Mouse (Mus musculus) Patski (cell line): ENCODE results near the gene Tmem262. TPM values are rescaled to one million over a fixed set of nuclear protein-coding genes. Genes with fewer than 3 reads are reported as not detected.

ENCODE experiments used
- ATAC-seq: fragments of 100-300 bp; one replicate; pipeline ENCODE4 v1.8.0; 2021
- CTCF ChIA-PET: fragments of 350-600 bp; sonication (Branson Sonifier 250); formaldehyde crosslinking; loops from one replicate; lab custom pipeline; 2022; ENCODE audit warnings: inconsistent platforms; lab: Charles Lee
- POLR2A ChIA-PET: fragments of 350-600 bp; sonication (Branson Sonifier 250); formaldehyde crosslinking; loops from one replicate; lab custom pipeline; 2022; ENCODE audit warnings: antibody characterized with exemption, inconsistent platforms; lab: Charles Lee
- DNase-seq: peaks from one replicate; pipeline ENCODE4 v3.0.0-alpha.2; 2011; ENCODE audit warnings: low read depth, low spot score
- H3K27me3 ChIP-seq: fragments of 371-371 bp; one replicate; pipeline ENCODE4 v1.5.1; 2021
- CTCF ChIP-seq: fragments of 100-300 bp; IDR thresholded peaks from one replicate; pipeline ENCODE4 v1.5.1; 2021
- in situ Hi-C: fragments of 300-500 bp; cut with MboI; formaldehyde crosslinking; loops from 3 replicates; pipeline ENCODE4 v1.11.1; 2018; ENCODE audit warnings: low pct_unique_long_range_greater_than_20kb, mixed read lengths
- polyA plus RNA-seq: library from polyadenylated mRNA; unstranded; gene quantifications from one replicate; pipeline ENCODE4 v1.2.3, GENCODE M21; 2021

Tmem262 gene
- polyA plus RNA-seq, 1 experiment from 2014 or later: 0.15 TPM

DNA sequence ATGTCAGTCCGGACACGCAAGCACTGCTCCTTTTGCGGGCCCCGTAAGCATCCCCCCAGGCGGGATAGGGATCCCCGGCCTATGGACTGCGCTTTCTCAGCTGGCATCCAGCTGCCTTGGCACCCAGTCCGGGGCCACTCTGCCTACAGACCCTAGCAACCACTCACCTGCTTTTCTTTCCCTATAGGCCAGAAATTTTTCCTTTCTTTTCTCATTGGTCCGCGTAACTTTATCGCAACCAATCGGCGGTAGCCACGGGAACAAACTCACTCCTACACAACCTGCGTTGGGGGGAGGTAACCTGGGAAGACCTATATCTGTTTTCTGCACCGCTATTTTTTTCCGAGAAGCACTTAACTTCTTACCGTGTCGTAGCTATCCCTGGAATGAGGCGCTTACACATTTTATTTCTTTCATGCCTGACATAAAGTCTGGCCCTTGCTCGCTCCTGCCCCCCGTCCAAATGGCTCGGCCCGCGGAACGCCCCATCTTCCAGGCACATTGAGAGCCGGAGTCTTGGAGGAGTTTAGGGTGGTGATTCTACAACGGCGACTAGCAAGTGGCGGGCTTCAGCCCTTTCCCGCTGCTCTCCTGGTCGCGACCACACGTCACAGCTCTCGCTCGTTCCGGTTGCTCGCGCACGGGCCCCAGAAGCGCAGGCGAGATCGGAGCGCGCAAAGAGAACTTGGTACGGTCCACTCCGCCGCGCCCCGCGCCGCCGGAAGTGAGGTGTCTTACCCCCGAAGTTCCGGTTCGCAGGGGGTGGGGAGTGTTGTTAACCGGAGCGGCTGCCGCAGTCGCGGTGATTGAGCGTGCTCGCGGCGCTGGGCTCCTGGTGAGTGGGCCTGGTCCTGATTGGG lies 33.3 kb upstream of the Tmem262 start, which contains the start of gene Syvn1:
Gene Syvn1, plus strand, starts transcription at position 283 of the 860 bp plus-strand sequence.
- CTCF ChIA-PET: interaction anchor here (1.1 to 3.4 kb wide), 3 partner anchors 8 to 81 kb away, joined by 3 to 13 read pairs (median 5); partner anchors contain the start of gene Pola2
- TF ChIP-seq CTCF: no peak
- H3K27me3 ChIP-seq: no peaks in the 10 kb centered on the region
- peak; percentile 96 for DNase-seq
- POLR2A ChIA-PET: interaction anchor here (0.6 to 1.8 kb wide), 11 partner anchors 9 to 223 kb away, joined by 3 to 15 read pairs (median 4); partner anchors contain the start of genes Capn1, Fau, Mrpl49 and Pola2
- ATAC-seq: peak; percentile 86
- in situ Hi-C loops: no loop called here

DNA sequence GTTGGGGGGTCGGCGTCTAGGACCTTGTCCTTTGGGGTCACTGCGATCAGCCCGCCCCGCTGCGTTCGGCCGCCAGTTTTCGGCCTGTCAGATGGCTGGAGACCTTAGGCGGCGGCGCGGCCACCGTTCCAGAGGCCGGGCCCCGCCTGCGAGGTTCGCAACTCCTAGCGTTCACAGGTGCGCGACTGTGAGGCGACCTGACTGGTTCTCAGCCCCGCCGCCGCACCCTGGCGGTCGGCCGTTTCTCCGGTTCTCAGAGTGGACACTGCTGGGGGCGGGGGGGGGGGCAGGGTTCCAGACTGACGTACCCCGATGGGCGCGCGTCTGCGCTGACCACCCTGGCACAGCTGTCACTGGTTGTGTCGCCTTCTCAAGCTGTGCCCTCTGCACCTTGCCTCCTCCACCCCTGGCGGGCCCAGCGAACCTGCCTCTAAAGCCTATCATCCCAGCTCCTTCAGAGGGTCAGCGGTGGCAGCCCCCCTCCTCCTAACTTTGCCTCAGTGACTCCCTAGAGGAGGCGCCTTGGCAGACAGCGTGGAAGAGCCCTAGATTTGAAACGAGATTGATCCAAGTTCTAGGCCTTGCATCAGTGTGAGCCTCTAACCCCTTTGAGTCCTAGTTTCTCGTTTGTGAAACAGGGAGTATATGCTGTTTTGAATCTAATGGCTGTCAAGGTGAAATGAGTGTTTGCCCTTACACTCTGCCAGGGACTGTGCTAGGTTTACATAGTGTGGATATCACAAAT lies 32.5 kb upstream of the Tmem262 start:
- peak; percentile 3 for ATAC-seq
- ChIA-PET CTCF (interaction anchor here (1.7 to 3.4 kb wide), 2 partner anchors 19 to 82 kb away, joined by 5 to 13 read pairs; partner anchors contain the start of gene Pola2), POLR2A (interaction anchor here (0.9 to 1.8 kb wide), 3 partner anchors 13 to 192 kb away, joined by 3 to 15 read pairs (median 4); partner anchors contain the start of genes Pola2 and Znhit2)
- in situ Hi-C loops: no loop called here
- no peaks in the 10 kb centered on the region for H3K27me3 ChIP-seq
- TF ChIP-seq CTCF: no peak
- DNase-seq: no peak

DNA sequence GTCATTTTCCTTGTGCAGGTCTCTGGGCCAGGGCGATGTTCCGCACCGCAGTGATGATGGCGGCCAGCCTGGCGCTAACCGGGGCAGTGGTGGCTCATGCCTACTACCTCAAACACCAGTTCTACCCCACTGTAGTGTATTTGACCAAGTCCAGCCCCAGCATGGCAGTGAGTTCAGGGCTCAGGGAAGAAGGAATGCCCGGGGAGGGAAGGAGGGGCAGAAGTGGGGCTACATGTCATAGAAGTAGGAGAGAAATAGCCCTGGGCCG lies 32.0 kb upstream of the Tmem262 start:
- TF ChIP-seq CTCF: no peak
- in situ Hi-C loops: no loop called here
- H3K27me3 ChIP-seq: no peaks in the 10 kb centered on the region
- no peak for DNase-seq
- CTCF ChIA-PET: no interaction called here
- POLR2A ChIA-PET: no interaction called here
- ATAC-seq: no peak

DNA sequence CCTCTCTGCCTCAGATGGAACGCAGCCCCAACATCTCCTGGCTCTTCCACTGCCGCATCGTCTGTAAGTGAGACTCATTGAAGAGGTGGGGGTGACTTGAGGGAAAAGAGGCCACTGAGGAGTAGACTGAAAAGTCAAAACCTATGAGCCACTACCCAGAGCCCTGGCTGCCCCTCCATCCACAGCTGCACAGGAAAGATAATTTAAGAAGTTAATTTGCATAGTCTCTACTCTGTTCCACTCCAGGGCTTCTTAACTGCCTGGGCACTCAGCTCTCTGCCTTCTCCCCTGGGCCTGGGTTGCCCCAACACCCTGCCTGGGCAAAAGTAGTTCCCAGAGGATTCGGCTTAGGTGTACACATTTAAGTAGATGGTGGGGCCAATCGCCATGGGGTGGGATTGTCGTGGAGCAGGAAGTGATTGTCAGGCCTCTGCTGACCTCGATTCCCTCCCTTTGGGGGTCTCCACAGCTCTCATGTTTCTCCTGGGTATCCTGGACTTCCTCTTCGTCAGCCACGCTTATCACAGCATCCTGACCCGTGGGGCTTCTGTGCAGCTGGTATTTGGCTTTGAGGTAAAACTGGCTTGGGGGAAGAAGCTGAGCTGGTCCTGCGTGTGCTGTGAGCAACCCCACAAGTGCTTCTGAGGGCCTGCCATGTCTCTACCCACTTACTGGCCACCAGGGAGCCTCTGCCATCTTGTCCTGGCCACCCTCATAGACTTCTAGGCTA lies 31.0 kb upstream of the Tmem262 start:
- no peak for DNase-seq
- no peak for ATAC-seq
- CTCF ChIA-PET: no interaction called here
- no peak for TF ChIP-seq CTCF
- POLR2A ChIA-PET: interaction anchor here (0.8 kb wide), 1 partner anchor 22 kb away, joined by 5 read pairs; no protein-coding TSS in a partner anchor
- in situ Hi-C loops: no loop called here
- H3K27me3 ChIP-seq: no peaks in the 10 kb centered on the region

DNA sequence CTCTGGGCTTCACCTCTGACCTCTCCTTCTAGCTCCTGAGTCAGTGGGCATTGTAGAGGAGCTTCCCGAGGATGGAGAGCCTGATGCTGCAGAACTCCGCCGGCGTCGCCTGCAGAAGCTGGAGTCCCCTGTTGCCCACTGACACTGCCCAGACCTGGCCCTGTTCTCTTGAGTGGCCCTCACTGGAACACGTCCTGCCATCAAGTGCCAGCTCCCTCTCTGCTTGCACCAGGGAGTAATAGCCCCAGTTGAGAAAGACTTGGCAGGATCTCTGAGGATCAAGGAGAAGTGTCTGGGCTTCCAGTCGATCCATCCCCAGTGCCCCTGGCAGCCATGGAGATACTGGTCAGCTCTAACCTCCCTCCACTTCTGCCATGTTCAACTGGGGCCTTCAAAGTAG lies 27.3 kb upstream of the Tmem262 start:
- ChIA-PET POLR2A (interaction anchor here (0.6 to 1.6 kb wide), 2 partner anchors 11 to 121 kb away, joined by 3 to 4 read pairs; no protein-coding TSS in a partner anchor), CTCF (interaction anchor here (1.3 to 2.1 kb wide), 3 partner anchors 15 to 128 kb away, joined by 4 to 7 read pairs (median 5); partner anchors contain the start of genes Arl2 and Cdc42ep2)
- H3K27me3 ChIP-seq: no peaks in the 10 kb centered on the region
- DNase-seq (no peak), ATAC-seq (no peak)
- in situ Hi-C loops: no loop called here
- TF ChIP-seq CTCF: no peak

DNA sequence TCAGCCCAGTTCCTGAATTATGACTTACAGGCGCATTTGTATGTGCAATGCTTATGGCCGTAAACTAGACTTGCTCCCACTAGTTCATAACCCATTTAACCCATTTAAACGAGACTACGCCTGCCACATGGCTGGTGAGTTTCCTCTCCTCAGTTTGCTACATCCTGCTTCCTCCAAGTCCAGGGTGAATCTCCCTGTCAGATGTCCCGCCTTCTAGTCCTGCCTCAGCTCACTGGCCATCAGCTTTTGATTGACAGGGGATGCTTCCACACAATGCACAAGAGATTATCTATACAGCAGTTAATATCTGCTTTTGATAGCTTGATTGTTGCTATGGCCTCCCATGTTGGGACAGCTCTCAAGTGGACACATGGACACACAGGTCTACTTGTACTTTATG lies 25.5 kb upstream of the Tmem262 start:
- TF ChIP-seq CTCF: no peak
- H3K27me3 ChIP-seq: no peaks in the 10 kb centered on the region
- POLR2A ChIA-PET: no interaction called here
- in situ Hi-C loops: no loop called here
- ATAC-seq: no peak
- no peak for DNase-seq
- CTCF ChIA-PET: interaction anchor here (1.3 to 2.4 kb wide), 2 partner anchors 8 to 39 kb away, joined by 3 to 5 read pairs; partner anchors contain the start of genes Capn1 and Syvn1

DNA sequence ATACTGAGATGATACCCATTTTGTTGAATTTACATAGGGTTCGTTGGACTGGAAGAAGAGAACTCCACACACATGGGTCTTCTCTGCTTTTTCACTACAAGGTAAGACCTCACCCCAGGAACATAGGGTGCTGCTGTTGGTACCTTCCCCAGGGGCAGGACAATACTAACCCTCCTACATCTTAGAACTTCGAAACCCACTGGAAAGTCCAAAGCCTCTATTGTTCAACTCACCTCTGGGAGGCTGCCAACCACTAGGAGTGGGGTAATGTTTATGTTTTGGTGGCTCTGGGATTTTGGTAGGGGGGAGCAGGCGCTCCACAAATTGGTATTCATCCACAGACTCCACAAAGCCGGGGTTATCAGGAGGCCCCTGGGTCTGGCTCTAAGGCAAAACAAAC lies 23.1 kb upstream of the Tmem262 start:
- no peak for DNase-seq
- in situ Hi-C loops: no loop called here
- TF ChIP-seq CTCF: no peak
- no peaks in the 10 kb centered on the region for H3K27me3 ChIP-seq
- ATAC-seq: no peak
- ChIA-PET POLR2A (interaction anchor here (0.6 to 0.8 kb wide), 2 partner anchors 28 to 62 kb away, joined by 3 to 6 read pairs; no protein-coding TSS in a partner anchor), CTCF (interaction anchor here (1.4 to 2.4 kb wide), 2 partner anchors 41 to 275 kb away, joined by 3 to 5 read pairs; partner anchors contain the start of gene Capn1)

DNA sequence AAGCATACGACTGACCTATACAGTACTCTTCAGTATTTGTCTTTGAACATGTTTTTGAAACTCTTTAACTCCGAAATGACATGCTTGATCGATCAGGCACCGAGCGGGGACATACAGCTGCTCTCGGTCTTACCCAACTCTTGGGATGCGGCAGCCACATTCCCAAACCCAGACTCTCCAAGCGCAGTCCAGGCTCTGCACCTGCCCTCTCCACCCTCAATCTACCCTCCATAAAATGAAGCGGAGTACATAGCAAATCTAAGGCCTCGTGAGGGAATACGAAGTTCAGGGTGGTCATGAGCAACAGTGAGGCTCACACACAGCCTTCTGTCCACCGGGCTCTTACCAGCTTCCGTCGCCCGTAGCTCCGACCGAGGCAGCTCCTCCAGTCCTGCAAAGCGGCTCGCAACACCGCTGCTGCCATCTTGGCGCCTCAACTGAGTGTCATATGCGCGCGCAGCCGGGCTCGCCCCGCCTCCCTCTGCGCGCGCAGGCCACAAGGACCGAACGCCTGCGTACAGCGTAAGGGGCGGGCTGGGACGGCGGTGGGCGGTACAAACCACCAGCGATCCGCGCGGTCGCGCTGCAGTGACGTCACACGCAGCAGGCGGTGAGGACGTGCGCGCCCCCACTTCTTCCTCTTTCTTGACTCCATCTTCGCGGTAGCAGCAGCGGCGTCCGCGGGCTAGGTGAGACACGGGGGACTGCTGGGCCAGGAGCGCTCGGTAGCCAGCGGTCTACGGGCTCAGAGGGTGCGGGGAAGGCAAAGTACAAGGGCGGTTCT lies 22.3 kb upstream of the Tmem262 start, which contains the start of the genes Mrpl49 and Fau:
Gene Mrpl49, minus strand, starts transcription at position 473 of the 784 bp plus-strand sequence.
Gene Fau, plus strand, starts transcription at position 532 of the 784 bp plus-strand sequence.
- peak; percentile 75 for DNase-seq
- no peak for TF ChIP-seq CTCF
- H3K27me3 ChIP-seq: no peaks in the 10 kb centered on the region
- ATAC-seq: peak; percentile 23
- in situ Hi-C loops: no loop called here
- CTCF ChIA-PET: interaction anchor here (1.4 kb wide), 1 partner anchor 274 kb away, joined by 3 read pairs; no protein-coding TSS in a partner anchor
- POLR2A ChIA-PET: interaction anchor here (0.6 to 1.3 kb wide), 3 partner anchors 11 to 61 kb away, joined by 3 to 6 read pairs (median 4); partner anchors contain the start of gene Syvn1

DNA sequence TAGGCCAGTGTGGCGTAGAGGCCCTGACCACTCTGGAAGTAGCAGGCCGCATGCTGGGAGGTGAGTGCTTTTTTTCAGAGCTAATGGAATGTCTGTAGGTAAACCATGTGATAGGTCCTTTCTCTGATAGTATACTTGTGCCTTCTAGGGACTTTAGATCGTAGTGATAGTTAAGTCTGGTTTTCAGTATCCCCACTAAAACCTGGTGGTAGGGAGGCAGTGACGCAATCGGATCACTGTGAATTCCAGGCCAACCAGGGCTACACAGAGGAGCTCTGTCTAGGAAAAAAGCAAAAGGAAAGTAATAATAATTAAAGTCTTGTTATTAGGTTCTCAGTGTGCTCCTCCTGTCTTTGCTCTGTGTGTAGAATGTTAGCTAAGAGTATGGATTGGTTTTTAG lies 21.3 kb upstream of the Tmem262 start:
- POLR2A ChIA-PET: interaction anchor here (0.6 to 1.3 kb wide), 6 partner anchors 12 to 369 kb away, joined by 3 to 6 read pairs (median 4); partner anchors contain the start of gene Syvn1
- DNase-seq (no peak), ATAC-seq (no peak)
- CTCF ChIA-PET: no interaction called here
- no peaks in the 10 kb centered on the region for H3K27me3 ChIP-seq
- TF ChIP-seq CTCF: no peak
- in situ Hi-C loops: no loop called here
